Mouse (Mus musculus): ENCODE measurements around the gene Depdc5. TPM values are rescaled to one million over a fixed set of nuclear protein-coding genes. Genes with fewer than 3 reads are reported as not detected.
"Not testable (repeated sequence)": the region's sequence is repeated elsewhere in the genome, so short reads cannot be mapped to it uniquely, and the experiment has no call there.

Gene Depdc5
- polyA plus RNA-seq, 1 experiment from 2014 or later, result 16.6 TPM

DNA sequence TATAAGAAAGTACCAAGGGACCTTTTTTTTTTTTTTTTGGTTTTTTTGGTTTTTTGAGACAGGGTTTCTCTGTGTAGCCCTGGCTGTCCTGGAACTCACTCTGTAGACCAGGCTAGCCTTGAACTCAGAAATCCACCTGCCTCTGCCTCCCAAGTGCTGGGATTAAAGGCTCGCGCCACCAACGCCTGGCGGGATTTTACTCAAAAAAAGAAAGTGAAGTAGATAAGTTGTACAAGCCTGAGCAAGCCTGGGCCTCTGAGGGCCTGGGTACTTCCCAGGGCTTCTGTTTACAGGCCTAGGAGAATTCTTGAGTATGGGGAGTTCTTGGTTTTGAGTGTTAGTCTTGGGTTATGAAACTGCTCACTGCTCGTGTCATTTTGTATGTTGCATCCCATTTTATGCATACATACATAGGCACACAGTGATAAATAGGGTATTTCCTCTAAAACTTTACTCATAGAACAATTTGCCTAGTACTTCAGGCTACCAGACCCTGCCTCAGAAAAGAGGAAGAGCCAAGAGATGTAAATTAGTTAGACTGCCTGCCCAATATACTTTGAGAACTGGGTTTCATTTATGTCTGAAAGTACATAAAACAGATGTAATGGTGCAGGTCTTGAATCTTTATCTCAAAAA, 6.0 kb downstream of the Depdc5 start:
- ATAC-seq (replicated peaks; ENCODE audit: extremely low read depth, insufficient read depth, low FRiP score), result no peak
- 96% methylated on average over 5 of the region's 5 CpGs for WGBS
- no peak overlapping the region for H3K4me3 ChIP-seq (ENCODE audit: low read length)

DNA sequence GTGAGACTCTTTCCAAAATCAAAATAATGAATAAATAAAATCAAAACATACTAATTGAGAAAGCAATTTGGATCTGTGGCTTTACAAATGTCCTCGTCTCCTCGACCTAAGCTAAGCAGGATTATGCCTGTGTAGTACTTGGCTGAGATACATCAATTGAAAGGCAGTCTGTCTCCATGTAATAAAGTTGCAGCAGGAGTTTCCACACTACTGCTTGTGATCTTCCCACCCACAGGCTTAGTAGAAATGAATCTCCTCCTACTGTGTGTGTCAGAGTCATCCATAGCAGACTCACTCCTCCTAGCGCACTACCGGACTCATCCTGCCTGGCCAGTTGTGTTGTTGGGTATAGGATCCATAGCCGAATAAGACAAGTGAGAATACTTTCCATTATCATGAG, 8.8 kb downstream of the Depdc5 start:
- no peaks in the 10 kb centered on the region for H3K4me1 ChIP-seq (ENCODE audit: control insufficient read depth, insufficient read depth, low read length)
- H3K4me3 ChIP-seq (ENCODE audit: low read length), result no peak overlapping the region
- no peak overlapping the region for H3K27ac ChIP-seq (ENCODE audit: low read length)
- 94% methylated on average over 5 of the region's 5 CpGs for WGBS
- ATAC-seq (replicated peaks; ENCODE audit: extremely low read depth, insufficient read depth, low FRiP score), result no peak
- H3K4me2 ChIP-seq (ENCODE audit: low read depth, low read length), result no peak overlapping the region
- H3K27me3 ChIP-seq (ENCODE audit: control insufficient read depth, insufficient read depth, low read length), result no peaks in the 10 kb centered on the region
- H3K9me3 ChIP-seq (replicated peaks; ENCODE audit: control insufficient read depth, low read length), result no peaks in the 10 kb centered on the region
- peaks cover 25% of the 10 kb centered on the region for H3K36me3 ChIP-seq (ENCODE audit: control insufficient read depth, insufficient read depth)
- no peak overlapping the region for H3K9ac ChIP-seq (ENCODE audit: low read length)

More for the DNA sequence above, 6.0 kb downstream of the Depdc5 start:
- Histone ChIP-seq H3K4me1 (ENCODE audit: control insufficient read depth, insufficient read depth, low read length) (peaks cover 3% of the 10 kb centered on the region), H3K36me3 (ENCODE audit: control insufficient read depth, insufficient read depth) (peaks cover 17% of the 10 kb centered on the region), H3K27ac (ENCODE audit: low read length) (no peak overlapping the region), H3K4me2 (ENCODE audit: low read depth, low read length) (no peak overlapping the region), H3K9ac (ENCODE audit: low read length) (no peak overlapping the region), H3K9me3 (replicated peaks; ENCODE audit: control insufficient read depth, low read length) (no peaks in the 10 kb centered on the region), H3K27me3 (ENCODE audit: control insufficient read depth, insufficient read depth, low read length) (no peaks in the 10 kb centered on the region)

DNA sequence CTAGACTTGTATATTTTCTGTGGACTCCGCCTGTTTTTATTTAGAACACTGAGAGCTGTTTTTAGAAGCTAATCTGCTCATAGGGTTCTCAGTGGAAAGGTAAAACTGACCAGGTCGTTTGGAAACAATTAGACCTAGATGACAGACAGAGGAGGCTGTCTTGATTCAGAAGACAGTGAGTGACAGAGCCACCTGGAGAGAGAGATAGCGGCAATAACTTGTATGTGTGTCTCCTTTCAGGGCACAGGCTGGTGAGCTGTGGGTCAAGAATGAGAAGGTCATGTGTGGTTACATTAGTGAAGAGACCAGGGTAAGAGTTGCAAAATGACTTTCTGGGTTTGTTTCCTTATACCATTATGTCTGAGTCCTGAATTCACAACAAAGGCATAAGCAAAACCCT, 23.2 kb downstream of the Depdc5 start:
- Histone ChIP-seq H3K36me3 (ENCODE audit: control insufficient read depth, insufficient read depth) (peaks cover 36% of the 10 kb centered on the region), H3K27me3 (ENCODE audit: control insufficient read depth, insufficient read depth, low read length) (no peaks in the 10 kb centered on the region), H3K9me3 (replicated peaks; ENCODE audit: control insufficient read depth, low read length) (no peaks in the 10 kb centered on the region), H3K4me2 (ENCODE audit: low read depth, low read length) (no peak overlapping the region), H3K9ac (ENCODE audit: low read length) (no peak overlapping the region), H3K27ac (ENCODE audit: low read length) (no peak overlapping the region), H3K4me3 (ENCODE audit: low read length) (no peak overlapping the region), H3K4me1 (ENCODE audit: control insufficient read depth, insufficient read depth, low read length) (no peaks in the 10 kb centered on the region)
- WGBS, result 59% methylated on average over 3 of the region's 3 CpGs
- no peak for ATAC-seq (replicated peaks; ENCODE audit: extremely low read depth, insufficient read depth, low FRiP score)

DNA sequence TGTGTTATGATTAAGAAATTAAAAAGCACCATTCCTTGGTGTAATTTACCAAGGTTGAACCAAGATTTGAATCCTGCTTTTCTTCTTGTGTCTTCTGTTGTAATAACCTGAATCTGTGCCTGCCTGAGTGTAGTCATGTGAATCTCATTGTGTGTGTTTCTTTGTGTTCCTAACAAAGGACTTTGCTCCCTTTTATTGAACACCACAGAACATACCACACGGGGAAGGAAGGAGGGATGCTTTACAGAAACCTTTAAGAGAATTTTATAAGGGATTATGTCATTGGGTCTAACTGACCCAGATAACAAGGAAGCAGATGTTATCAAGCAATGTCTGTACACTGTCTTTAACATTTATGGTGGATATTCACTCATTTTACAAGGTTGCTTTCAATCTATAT, 44.0 kb downstream of the Depdc5 start:
- H3K27me3 ChIP-seq (ENCODE audit: control insufficient read depth, insufficient read depth, low read length), result no peaks in the 10 kb centered on the region
- no peaks in the 10 kb centered on the region for H3K9me3 ChIP-seq (replicated peaks; ENCODE audit: control insufficient read depth, low read length)
- no peaks in the 10 kb centered on the region for H3K4me1 ChIP-seq (ENCODE audit: control insufficient read depth, insufficient read depth, low read length)
- H3K9ac ChIP-seq (ENCODE audit: low read length), result no peak overlapping the region
- H3K27ac ChIP-seq (ENCODE audit: low read length), result no peak overlapping the region
- ATAC-seq (replicated peaks; ENCODE audit: extremely low read depth, insufficient read depth, low FRiP score), result no peak
- 89% methylated on average over 1 of the region's 1 CpGs for WGBS
- peaks cover 22% of the 10 kb centered on the region for H3K36me3 ChIP-seq (ENCODE audit: control insufficient read depth, insufficient read depth)
- H3K4me3 ChIP-seq (ENCODE audit: low read length), result no peak overlapping the region
- H3K4me2 ChIP-seq (ENCODE audit: low read depth, low read length), result no peak overlapping the region

DNA sequence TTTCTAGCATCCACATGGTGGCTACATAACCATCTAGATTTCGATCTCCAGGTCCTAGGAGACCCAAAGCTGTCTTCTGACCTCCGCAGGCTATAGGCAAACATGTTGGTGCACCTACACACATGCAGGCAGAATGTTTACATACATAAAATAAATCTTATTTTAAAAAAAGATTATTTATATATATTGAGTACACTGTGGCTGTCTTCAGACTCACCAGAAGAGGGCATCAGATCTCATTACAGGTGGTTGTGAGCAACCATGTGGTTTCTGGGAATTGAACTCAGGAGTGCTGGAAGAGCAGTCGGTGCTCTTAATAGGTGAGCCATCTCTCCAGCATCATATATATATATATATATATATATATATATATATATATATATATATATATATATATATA, 50.6 kb downstream of the Depdc5 start:
- H3K9me3 ChIP-seq (replicated peaks; ENCODE audit: control insufficient read depth, low read length), result no peaks in the 10 kb centered on the region
- peaks cover 22% of the 10 kb centered on the region for H3K36me3 ChIP-seq (ENCODE audit: control insufficient read depth, insufficient read depth)
- WGBS, result 77% methylated on average over 3 of the region's 3 CpGs

DNA sequence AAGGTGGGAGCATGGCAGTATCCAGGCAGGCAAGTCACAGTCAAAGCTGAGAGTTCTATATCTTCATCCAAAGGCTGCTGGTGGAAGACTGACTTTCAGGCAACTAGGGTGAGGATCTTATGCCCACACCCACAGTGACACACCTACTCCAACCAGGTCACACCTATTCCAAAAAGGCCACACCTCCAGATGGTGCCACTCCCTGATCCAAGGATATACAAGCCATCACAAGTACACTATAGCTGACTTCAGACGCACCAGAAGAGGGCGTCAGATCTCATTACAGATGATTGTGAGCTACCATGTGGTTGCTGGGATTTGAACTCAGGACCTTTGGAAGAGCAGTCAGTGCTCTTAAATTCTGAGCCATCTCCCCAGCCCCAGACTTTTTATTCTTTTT, 55.8 kb downstream of the Depdc5 start:
- WGBS, result 98% methylated on average over 2 of the region's 2 CpGs
- H3K9me3 ChIP-seq (replicated peaks; ENCODE audit: control insufficient read depth, low read length); H3K27me3 ChIP-seq (ENCODE audit: control insufficient read depth, insufficient read depth, low read length); H3K4me2 ChIP-seq (ENCODE audit: low read depth, low read length); H3K9ac ChIP-seq (ENCODE audit: low read length); H3K4me3 ChIP-seq (ENCODE audit: low read length); H3K4me1 ChIP-seq (ENCODE audit: control insufficient read depth, insufficient read depth, low read length); ATAC-seq (replicated peaks; ENCODE audit: extremely low read depth, insufficient read depth, low FRiP score); H3K27ac ChIP-seq (ENCODE audit: low read length): not testable (repeated sequence)
- peaks cover 24% of the 10 kb centered on the region for H3K36me3 ChIP-seq (ENCODE audit: control insufficient read depth, insufficient read depth)

More for the DNA sequence above, 50.6 kb downstream of the Depdc5 start:
- H3K4me2 ChIP-seq (ENCODE audit: low read depth, low read length), result no peak overlapping the region
- H3K27ac ChIP-seq (ENCODE audit: low read length), result no peak overlapping the region
- H3K9ac ChIP-seq (ENCODE audit: low read length), result no peak overlapping the region
- H3K4me3 ChIP-seq (ENCODE audit: low read length), result no peak overlapping the region
- no peaks in the 10 kb centered on the region for H3K4me1 ChIP-seq (ENCODE audit: control insufficient read depth, insufficient read depth, low read length)
- no peak for ATAC-seq (replicated peaks; ENCODE audit: extremely low read depth, insufficient read depth, low FRiP score)
- no peaks in the 10 kb centered on the region for H3K27me3 ChIP-seq (ENCODE audit: control insufficient read depth, insufficient read depth, low read length)

DNA sequence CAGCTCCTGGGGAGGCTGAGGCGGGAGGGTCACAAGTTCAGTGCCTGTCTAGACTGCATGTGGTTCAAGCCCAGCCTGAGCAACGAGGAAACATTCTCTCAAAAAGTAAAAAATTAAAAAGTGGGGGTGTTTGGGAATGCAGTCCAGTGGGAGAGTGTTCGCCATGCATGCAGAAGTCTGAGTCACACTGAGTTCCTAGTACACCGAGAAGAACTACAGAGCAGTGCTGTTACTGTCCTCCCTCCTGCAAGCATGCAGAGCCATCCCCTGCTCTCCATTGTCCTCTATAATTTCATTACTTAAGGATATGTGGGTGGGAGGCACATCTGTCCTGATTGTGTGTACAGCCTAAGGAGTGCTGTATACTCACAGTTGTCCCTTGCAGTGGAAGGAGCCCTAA, 59.4 kb downstream of the Depdc5 start:
- Histone ChIP-seq H3K9ac (ENCODE audit: low read length) (no peak overlapping the region), H3K36me3 (ENCODE audit: control insufficient read depth, insufficient read depth) (peaks cover 39% of the 10 kb centered on the region), H3K4me2 (ENCODE audit: low read depth, low read length) (no peak overlapping the region), H3K27me3 (ENCODE audit: control insufficient read depth, insufficient read depth, low read length) (no peaks in the 10 kb centered on the region), H3K27ac (ENCODE audit: low read length) (no peak overlapping the region), H3K9me3 (replicated peaks; ENCODE audit: control insufficient read depth, low read length) (no peaks in the 10 kb centered on the region), H3K4me3 (ENCODE audit: low read length) (no peak overlapping the region), H3K4me1 (ENCODE audit: control insufficient read depth, insufficient read depth, low read length) (no peaks in the 10 kb centered on the region)
- ATAC-seq (replicated peaks; ENCODE audit: extremely low read depth, insufficient read depth, low FRiP score), result no peak
- 92% methylated on average over 4 of the region's 4 CpGs for WGBS

DNA sequence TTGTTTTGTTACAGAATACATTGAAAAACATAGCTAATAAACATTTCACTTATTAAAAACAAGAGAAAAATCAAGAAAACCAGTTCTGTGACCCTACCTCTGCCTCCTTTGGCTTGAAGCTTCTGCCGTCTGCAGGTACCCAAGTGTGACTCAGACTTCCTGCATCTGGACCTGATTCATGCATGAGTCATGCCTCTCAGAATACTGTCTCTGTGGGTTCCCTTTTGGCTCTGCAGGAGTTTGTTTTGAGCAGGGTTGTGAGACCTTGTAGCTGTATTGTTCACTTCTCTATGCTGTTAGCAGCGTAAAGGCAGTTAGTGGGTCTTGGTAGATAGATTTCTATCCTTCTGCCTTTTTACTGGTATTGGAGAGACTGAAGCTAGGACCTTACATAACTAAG, 67.3 kb downstream of the Depdc5 start:
- Histone ChIP-seq H3K9me3 (replicated peaks; ENCODE audit: control insufficient read depth, low read length) (no peaks in the 10 kb centered on the region), H3K4me3 (ENCODE audit: low read length) (no peak overlapping the region), H3K9ac (ENCODE audit: low read length) (no peak overlapping the region), H3K27ac (ENCODE audit: low read length) (no peak overlapping the region), H3K4me2 (ENCODE audit: low read depth, low read length) (no peak overlapping the region), H3K27me3 (ENCODE audit: control insufficient read depth, insufficient read depth, low read length) (no peaks in the 10 kb centered on the region), H3K36me3 (ENCODE audit: control insufficient read depth, insufficient read depth) (peaks cover 53% of the 10 kb centered on the region), H3K4me1 (ENCODE audit: control insufficient read depth, insufficient read depth, low read length) (peaks cover 3% of the 10 kb centered on the region; the same call in 1 of the 2 replicates)
- ATAC-seq (replicated peaks; ENCODE audit: extremely low read depth, insufficient read depth, low FRiP score), result no peak
- WGBS, result 60% methylated on average over 2 of the region's 2 CpGs

DNA sequence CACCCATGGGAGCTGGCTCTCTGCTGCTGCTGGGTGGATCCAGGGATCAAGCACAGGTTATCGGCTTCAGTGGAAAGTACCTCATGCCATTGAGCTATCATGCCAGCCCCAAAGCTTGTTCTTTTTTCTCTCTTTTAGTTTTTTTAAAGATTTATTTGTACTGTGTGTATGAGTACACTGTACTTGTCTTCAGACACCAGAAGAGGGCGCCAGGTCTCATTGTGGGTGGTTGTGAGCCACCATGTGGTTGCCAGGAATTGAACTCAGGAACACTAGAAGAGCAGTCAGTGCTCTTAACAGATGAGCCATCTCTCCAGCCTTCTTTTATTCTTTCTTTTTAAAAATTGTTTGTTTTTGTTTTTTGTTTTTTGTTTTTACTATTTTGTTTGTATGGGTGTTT, 71.2 kb downstream of the Depdc5 start:
- Histone ChIP-seq H3K27ac (ENCODE audit: low read length) (no peak overlapping the region), H3K9me3 (replicated peaks; ENCODE audit: control insufficient read depth, low read length) (no peaks in the 10 kb centered on the region), H3K36me3 (ENCODE audit: control insufficient read depth, insufficient read depth) (peaks cover 39% of the 10 kb centered on the region), H3K27me3 (ENCODE audit: control insufficient read depth, insufficient read depth, low read length) (no peaks in the 10 kb centered on the region), H3K4me3 (ENCODE audit: low read length) (no peak overlapping the region), H3K4me2 (ENCODE audit: low read depth, low read length) (no peak overlapping the region), H3K4me1 (ENCODE audit: control insufficient read depth, insufficient read depth, low read length) (peaks cover 3% of the 10 kb centered on the region; the same call in 1 of the 2 replicates), H3K9ac (ENCODE audit: low read length) (no peak overlapping the region)
- no peak for ATAC-seq (replicated peaks; ENCODE audit: extremely low read depth, insufficient read depth, low FRiP score)
- WGBS, result 69% methylated on average over 2 of the region's 2 CpGs
